Mouse (Mus musculus) testis, postnatal 14 days (tissue): Measurements from ENCODE around the gene Fgfr2.

Experiments used
- DNase-seq: peaks from one replicate; pipeline ENCODE4 v3.0.0; 2021; ENCODE audit warnings: low spot score

Gene Fgfr2

DNA sequence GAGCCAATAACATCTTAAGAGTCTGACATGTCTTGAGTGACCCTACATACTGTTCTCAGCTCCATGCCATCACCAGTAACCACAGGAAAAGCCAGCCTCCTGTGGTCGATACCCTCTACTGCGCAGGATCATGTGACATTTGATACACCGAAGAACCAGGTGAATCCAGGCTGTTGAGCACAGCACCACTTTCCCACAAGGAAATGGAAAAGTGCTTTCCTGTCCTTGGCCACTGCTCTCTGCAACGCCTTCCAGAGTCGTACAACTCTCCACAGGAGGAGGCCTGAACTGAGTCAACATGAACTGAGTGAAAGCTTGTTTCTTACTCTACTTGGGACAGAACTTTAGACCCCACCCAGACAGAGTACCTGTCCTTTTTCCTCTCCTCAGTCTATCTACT lies 321.6 kb downstream of the Fgfr2 start:
- DNase-seq, result no peak

DNA sequence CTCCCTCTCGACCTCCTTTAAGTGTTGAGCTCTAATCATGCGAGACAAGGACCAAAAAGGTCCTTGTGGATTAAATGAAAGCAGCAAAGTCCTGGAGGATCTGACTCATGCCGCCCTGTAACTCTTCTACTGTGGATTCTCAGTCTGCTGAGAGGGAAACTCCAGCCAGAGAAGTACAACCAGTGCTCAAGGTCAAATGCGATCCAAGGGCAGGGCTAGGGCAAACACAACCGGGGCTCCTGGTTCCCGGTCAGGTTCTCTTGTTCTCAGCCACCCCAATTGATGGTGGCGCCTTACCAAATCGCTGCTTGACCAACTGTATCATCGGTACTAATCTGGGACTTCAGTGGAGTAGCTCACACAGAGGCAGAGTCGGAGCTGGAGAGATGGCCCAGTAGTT lies 322.3 kb downstream of the Fgfr2 start:
- no peak for DNase-seq

DNA sequence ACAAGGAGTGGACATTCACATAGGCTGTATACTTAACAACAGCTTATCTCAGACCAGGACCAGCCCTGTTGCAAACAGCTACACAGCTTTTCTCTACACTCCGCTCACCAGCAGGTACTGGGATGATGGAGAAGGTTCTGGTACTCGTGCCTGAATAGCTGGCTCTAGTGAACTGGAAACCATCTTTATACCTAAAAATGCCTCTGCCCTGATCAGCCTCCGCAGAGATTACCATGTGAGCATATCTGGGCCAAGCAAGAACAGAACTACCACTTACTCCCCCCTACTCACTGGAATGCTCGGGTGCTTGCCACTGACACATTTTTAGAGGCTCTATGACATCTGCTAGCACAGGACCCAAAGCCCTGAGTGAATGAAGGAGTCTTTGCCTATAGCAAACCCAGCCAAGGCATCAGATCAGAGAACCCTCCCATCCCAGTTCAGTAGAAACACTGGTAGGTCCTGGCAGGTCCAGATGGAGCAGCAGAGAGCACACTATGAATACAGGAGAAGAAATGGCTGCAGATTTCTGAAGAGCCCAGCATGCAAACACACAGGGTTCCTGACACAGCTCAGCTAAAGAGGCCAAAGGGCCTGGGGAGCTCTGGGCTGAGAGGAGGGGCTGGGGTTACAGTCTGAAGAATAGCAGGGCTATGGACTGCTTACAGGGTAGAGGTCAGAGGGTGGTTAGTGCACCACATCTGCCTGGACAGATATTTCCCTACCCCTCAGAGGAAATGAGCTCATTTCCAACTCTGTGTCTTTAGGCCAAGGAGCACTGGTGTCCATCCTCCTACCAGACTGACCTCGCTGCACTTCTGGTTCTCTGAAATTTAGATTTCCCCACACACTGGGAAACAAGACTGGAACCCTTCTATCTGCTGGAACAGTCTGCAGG lies 323.8 kb downstream of the Fgfr2 start:
- DNase-seq, result no peak

DNA sequence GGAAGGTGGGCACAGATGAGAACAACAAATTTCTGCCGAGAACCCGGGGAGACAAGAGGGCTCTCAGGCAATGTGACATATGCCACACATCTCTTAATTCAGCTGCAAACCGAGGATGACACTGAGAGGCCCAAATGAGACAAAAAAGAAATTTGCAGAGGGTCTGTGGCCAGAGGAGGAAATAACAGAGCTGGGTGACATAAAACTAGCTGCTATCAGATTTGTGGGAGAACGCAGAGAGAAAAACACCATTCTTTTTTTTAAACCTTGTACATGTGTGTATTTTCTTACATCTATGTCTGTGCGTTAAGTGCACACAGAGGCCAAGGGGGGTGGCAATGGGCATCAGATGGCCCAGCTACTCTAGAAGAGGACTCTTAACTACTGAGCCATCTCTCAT lies 328.0 kb downstream of the Fgfr2 start:
- DNase-seq, result no peak

DNA sequence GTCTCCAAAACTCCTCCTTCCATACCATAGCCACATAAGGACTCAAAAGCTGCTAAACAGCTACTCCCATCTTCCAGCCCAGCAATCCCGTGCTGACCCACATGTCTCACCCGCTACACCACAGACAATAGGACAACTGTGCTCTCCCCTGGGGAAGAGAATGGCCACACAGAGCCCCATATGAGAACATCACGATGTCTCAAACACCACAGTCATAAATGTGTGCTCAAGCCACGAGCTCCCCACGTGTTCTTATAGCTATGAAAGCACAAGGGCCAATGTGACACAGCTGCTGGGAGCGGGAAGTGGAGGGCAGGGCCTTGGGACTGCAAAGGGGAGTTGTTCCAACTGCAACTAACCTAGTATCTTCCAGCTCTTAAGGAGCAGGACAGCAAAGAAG lies 329.7 kb downstream of the Fgfr2 start:
- no peak for DNase-seq

- no peak for DNase-seq
These were observed 332.5 kb downstream of the Fgfr2 start for GRCm38 (mm10) chr7:132790447-132791219.

DNA sequence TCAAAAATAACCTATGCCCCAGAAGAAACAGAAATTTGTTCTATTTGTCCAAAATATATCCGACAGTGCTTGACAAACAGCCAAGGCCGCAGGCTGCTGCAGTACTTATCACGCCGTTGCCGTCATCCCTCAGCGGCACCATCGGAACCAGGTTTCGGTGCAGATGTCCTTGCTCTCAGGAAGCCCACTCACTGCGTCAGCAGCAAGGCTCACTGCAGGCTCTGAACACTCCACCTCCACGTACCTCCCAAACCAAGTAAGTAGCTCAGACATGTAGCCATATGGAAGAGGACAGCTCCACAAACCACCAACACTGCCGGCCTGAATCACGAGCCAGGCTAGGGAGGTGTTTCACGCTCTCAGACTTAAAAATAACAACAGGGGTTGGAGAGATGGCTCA lies 334.3 kb downstream of the Fgfr2 start:
- DNase-seq, result no peak

GRCm38 (mm10) chr7:132787496-132788190 lies 335.5 kb downstream of the Fgfr2 start:
- no peak for DNase-seq

DNA sequence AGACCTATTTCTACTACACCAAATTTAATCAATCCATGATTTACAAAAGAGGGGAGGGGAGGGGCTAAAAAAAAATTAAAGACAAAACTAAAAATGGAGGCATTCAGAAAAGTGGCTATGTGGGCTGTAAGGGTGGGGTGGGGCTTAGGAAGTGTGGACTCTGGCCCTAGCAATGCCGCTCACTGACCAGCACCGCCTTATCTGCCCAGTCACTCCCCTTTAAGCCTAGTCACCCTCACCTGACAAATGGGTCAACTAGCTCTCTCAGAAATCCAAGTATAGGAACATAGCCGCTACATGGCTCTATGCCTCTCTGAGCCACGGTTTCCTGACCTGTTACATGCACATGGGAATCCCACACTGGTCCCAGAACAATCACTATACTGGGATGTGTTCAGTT lies 336.1 kb downstream of the Fgfr2 start:
- DNase-seq, result no peak

DNA sequence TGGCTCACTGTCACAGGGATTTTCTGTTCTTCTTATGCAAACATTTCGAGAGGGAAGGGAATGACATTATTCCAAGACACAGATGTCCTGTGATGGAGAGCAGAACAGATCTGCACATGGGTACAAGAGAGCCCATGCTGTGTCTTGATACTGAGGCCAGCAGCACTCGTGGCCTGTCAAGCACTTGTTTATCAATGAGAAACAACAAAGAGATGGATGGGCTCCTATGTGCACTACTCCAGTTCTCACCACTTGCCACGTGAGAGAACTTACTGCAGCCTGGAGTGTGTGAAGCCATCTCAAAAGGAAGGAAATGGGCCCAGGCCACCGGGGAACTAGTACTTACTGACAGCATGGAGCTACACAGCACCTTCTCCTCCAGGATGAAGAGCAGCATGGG lies 336.6 kb downstream of the Fgfr2 start:
- no peak for DNase-seq

DNA sequence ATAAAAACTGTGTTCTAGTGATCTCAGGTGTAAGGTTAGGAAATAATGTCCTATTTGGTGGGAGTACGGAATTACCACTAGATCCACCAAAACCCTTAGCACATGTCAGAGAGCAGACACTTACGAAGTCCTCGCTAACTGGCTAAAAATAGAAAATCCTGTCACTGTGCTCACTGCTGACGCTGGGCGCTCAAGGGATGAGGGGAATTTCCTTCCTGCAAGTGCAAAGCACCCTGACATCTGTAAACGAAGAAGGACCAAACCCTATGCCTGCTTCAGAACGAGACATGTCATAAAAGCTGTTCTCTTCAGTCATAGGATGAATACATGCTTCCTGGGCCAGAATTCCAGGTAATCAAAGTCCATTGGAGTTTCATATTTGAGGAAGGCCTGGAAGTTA lies 337.1 kb downstream of the Fgfr2 start:
- no peak for DNase-seq

- no peak for DNase-seq
These were observed 339.0 kb downstream of the Fgfr2 start for GRCm38 (mm10) chr7:132784101-132784500.

DNA sequence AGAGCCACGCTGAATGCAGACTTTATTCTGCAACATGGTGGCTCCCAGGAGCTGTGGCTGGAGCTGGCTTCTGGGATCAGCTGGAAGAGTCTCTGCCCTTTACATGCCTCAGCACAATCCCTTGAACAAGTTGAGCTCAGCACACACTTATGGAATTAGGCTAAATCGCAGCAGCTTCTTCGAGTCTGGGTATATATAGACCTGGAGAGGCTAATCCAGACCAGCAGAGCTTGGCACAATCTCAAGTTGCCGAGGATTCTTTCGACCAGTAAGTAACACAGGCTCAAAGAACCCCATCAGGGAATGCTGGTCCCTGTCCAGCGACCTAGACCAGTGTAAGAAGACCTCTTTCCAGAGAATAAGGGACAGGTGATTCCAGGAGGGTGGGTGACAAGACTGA lies 341.3 kb downstream of the Fgfr2 start:
- no peak for DNase-seq

- no peak for DNase-seq
These were observed 341.9 kb downstream of the Fgfr2 start for GRCm38 (mm10) chr7:132781130-132781814.

DNA sequence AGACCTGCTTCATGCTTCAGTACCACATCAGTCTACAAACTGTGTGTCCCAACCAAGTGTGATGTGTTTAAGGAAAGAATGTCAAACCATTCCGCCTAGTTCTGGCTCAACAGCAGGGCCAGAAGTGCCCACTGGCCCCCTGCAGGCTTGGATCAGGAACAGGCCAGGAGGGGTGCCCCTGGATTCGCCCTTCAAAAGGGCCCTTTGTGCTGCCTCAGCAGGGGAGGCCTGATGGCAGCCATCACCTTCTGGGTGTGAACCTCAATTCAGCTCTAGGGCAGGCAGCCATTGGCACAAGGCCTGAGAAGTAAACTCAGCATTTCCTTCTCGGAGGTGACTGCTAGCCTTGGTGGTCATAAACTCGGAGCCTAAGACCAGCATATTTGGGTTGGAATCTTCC lies 342.5 kb downstream of the Fgfr2 start:
- no peak for DNase-seq

- no peak for DNase-seq
These were observed 344.5 kb downstream of the Fgfr2 start for GRCm38 (mm10) chr7:132778630-132779029.

GRCm38 (mm10) chr7:132777728-132778453 lies 345.3 kb downstream of the Fgfr2 start:
- DNase-seq, result no peak

GRCm38 (mm10) chr7:132777117-132777516 lies 346.0 kb downstream of the Fgfr2 start:
- no peak for DNase-seq

DNA sequence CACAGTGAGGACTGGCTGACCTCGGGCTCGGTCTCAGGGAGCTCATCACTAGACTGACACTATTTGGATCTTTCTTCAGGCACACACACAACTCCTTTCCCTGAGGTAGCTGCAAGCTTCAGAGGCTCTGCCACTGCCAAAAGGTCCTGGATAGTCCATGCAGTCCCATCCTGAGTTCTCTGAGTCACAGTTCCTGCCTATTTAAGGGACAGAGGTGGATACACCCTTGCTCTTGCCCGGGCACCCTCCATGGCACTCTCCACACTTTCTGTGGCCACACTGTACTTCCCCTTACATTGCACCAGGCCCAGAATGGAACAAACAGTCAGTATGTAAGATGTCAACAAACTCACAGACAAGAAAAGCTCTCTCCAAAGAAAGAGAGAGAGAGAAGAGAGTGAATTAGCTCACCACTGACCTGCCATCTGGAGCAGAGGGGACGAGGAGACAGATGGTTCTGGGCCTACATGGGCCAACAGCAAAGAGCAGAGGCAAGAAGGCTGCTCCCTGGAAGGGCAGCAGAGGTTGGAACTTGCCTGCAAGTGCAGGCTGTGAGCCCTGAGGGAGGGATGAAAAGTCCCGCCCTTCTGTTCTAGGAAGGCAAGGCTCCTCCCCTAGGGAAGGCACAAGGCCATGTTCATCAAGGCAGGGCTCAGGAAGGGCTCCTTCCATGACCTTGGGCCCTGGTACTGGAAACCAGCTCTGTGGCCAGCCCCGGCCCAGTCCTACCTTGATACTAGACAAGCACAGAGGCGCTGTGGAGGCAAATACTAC lies 346.6 kb downstream of the Fgfr2 start:
- peak; percentile 30 for DNase-seq

DNA sequence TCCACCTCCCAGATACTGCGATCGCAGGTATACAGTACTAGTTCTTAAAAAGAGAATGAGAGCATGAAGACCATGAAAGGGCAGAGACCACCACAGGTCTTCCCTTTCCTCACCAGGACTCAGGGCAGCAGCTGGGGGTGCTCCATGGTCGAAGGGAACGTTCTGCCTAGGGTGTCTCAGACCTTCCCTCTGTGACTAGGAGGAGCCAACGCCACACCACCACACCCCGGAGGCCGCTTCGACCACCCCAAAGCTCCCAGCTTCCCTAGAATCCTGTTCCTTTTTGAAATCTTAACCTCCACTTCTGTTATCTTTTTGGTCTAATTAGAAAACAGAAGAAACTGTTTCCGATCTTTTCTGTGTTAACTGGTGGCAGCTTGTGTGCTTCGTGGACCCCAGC lies 347.2 kb downstream of the Fgfr2 start:
- no peak for DNase-seq

DNA sequence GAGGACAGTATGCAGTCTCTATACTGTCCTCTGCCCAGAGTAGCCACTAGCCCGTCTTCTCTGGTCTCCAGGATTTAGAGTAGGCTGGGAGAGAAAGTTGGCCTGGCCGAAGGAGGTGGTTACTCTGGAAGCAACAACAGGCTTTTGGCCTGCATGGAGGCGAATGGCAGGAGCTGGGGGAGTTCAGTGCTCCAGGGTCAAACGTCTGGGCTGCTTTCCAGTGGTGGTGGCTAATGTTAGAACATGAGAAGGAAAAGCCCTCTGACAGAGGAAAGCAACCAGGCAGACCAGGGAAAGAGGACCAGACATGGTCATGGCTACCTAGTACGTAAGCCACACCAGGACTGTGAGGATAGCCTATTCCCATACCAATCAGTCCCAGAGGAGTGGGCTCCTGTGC lies 347.8 kb downstream of the Fgfr2 start:
- DNase-seq, result peak; percentile 55
